Mouse (Mus musculus): Measurements from ENCODE around the gene Immp2l. TPM values are rescaled to one million over a fixed set of nuclear protein-coding genes. Genes with fewer than 3 reads are reported as not detected.
A peak's percentile ranks its signal among the peaks of the same experiment; 100 is the strongest.

The Immp2l gene
- polyA plus RNA-seq, 1 experiment from 2014 or later: 8.5 TPM

- Histone ChIP-seq H3K27ac (replicated peaks) (no peak overlapping the region), H3K4me1 (replicated peaks) (no peaks in the 10 kb centered on the region), H3K9me3 (no peaks in the 10 kb centered on the region), H3K4me3 (no peak overlapping the region), H3K27me3 (no peaks in the 10 kb centered on the region), H3K9ac (no peak overlapping the region), H3K36me3 (no peaks in the 10 kb centered on the region), H3K4me2 (no peak overlapping the region)
- ATAC-seq (ENCODE audit: low read depth): no peak
Measured at GRCm38 (mm10) chr12:41416635-41417034, 392.7 kb downstream of the Immp2l start.

DNA sequence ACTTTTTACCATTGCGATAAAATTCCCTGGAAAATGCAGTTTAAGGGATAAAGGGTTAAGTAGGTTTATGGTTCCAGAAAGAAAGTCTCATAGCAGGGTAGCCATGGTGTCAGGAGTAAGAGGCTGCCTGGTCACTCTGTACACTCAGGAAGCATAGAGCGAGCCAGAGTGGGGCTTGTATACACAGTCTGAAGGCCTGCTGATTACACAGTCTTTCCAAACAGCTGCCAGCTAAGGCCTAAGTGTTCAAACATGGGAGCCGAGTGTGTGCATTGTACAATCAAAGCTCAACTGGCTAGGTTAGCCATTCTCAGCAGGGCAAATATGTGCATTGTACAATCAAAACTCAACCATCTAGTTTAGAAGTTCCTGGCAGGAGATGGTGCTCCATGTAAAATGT, 393.2 kb downstream of the Immp2l start:
- ATAC-seq (ENCODE audit: low read depth): no peak
- Histone ChIP-seq H3K9me3 (no peaks in the 10 kb centered on the region), H3K9ac (no peak overlapping the region), H3K27ac (replicated peaks) (no peak overlapping the region), H3K4me2 (no peak overlapping the region), H3K27me3 (no peaks in the 10 kb centered on the region), H3K36me3 (no peaks in the 10 kb centered on the region), H3K4me3 (no peak overlapping the region), H3K4me1 (replicated peaks) (no peaks in the 10 kb centered on the region)
- 74% methylated on average over 3 of the region's 3 CpGs for WGBS

GRCm38 (mm10) chr12:41417961-41418360, 394.1 kb downstream of the Immp2l start:
- 78% methylated on average over 4 of the region's 4 CpGs for WGBS
- H3K4me2 ChIP-seq: no peak overlapping the region
- no peak for ATAC-seq (ENCODE audit: low read depth)

DNA sequence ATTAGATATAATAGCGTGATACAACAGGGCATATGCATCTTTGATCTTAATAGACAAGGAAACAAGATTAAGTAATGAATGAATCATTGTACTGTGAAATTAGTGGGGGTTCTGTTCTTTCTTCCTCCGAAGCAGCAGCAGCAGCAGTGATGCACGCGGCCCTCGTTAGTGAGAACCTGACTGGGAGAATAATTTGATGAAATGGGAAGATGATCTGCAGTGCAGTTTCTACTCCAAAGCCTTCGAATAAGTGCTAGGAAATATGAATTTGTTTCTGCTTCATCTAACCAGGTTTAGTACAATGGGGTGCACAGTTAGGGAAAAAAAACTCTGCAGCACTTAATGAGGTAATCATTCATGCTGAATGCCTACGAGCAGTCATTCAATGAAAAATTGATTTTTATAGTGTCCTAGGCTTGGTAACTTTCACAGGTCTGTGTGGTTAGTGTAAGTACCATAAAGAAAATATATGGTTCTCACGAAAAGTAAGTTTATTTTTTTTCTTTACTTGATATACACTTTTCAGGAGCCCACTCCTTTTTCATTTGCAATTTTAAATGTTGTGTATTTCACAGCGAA, 401.3 kb downstream of the Immp2l start:
- ATAC-seq (ENCODE audit: low read depth): no peak; the same call in 1 of the 2 replicates
- no peaks in the 10 kb centered on the region for H3K36me3 ChIP-seq
- no peaks in the 10 kb centered on the region for H3K9me3 ChIP-seq
- peaks cover 11% of the 10 kb centered on the region for H3K4me1 ChIP-seq (replicated peaks)
- WGBS: 46% methylated on average over 9 of the region's 9 CpGs
- H3K4me3 ChIP-seq: no peak overlapping the region
- no peaks in the 10 kb centered on the region for H3K27me3 ChIP-seq
- H3K9ac ChIP-seq: no peak overlapping the region
- H3K27ac ChIP-seq (replicated peaks): no peak overlapping the region
- H3K4me2 ChIP-seq: no peak overlapping the region

More at GRCm38 (mm10) chr12:41417961-41418360, 394.1 kb downstream of the Immp2l start:
- no peaks in the 10 kb centered on the region for H3K36me3 ChIP-seq
- H3K27ac ChIP-seq (replicated peaks): no peak overlapping the region
- H3K9ac ChIP-seq: no peak overlapping the region
- no peaks in the 10 kb centered on the region for H3K9me3 ChIP-seq
- no peaks in the 10 kb centered on the region for H3K27me3 ChIP-seq
- no peaks in the 10 kb centered on the region for H3K4me1 ChIP-seq (replicated peaks)
- H3K4me3 ChIP-seq: no peak overlapping the region

DNA sequence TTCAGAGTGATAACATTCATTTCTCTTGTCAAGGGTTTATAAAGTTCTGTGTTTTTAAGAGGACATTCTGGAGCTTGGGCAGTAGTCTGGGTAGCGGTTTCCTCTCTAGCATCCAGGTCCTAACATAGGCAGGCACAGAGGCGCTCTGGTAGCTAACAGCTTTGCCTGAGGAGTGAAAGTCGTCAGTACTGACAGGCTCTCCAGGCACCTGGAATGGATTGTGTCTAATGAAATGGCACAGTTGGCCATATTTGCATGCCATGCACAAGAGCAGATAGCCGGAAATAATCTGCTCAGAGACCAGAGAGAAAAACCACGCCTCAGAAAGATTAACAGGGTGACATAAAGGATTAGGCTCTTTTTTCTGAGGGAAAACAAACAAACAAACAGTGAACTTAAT, 403.6 kb downstream of the Immp2l start:
- 46% methylated on average over 5 of the region's 5 CpGs for WGBS

GRCm38 (mm10) chr12:41428806-41429205, 404.9 kb downstream of the Immp2l start:
- no peak overlapping the region for H3K9ac ChIP-seq
- ATAC-seq (ENCODE audit: low read depth): no peak
- H3K27me3 ChIP-seq: no peaks in the 10 kb centered on the region
- H3K4me1 ChIP-seq (replicated peaks): peaks cover 16% of the 10 kb centered on the region
- H3K27ac ChIP-seq (replicated peaks): no peak overlapping the region
- H3K9me3 ChIP-seq: no peaks in the 10 kb centered on the region
- no peaks in the 10 kb centered on the region for H3K36me3 ChIP-seq
- H3K4me3 ChIP-seq: no peak overlapping the region
- no peak overlapping the region for H3K4me2 ChIP-seq

More for the DNA sequence above, 403.6 kb downstream of the Immp2l start:
- Histone ChIP-seq H3K27me3 (no peaks in the 10 kb centered on the region), H3K27ac (replicated peaks) (no peak overlapping the region), H3K36me3 (no peaks in the 10 kb centered on the region), H3K9me3 (no peaks in the 10 kb centered on the region), H3K9ac (no peak overlapping the region), H3K4me3 (no peak overlapping the region), H3K4me1 (replicated peaks) (peaks cover 16% of the 10 kb centered on the region), H3K4me2 (no peak overlapping the region)
- ATAC-seq (ENCODE audit: low read depth): no peak

- Histone ChIP-seq H3K4me1 (replicated peaks) (peaks cover 5% of the 10 kb centered on the region), H3K9ac (no peak overlapping the region), H3K27ac (replicated peaks) (no peak overlapping the region), H3K9me3 (no peaks in the 10 kb centered on the region), H3K4me2 (no peak overlapping the region), H3K4me3 (no peak overlapping the region), H3K27me3 (no peaks in the 10 kb centered on the region), H3K36me3 (no peaks in the 10 kb centered on the region)
- ATAC-seq (ENCODE audit: low read depth): no peak
- WGBS: 78% methylated on average over 5 of the region's 5 CpGs
Measured at GRCm38 (mm10) chr12:41436206-41436985, 412.5 kb downstream of the Immp2l start.

- H3K4me1 ChIP-seq (replicated peaks): peaks cover 5% of the 10 kb centered on the region
- ATAC-seq (ENCODE audit: low read depth): peak; percentile 59; the same call in 1 of the 2 replicates
- H3K4me2 ChIP-seq: no peak overlapping the region
- H3K27ac ChIP-seq (replicated peaks): no peak overlapping the region
- 31% methylated on average over 4 of the region's 4 CpGs for WGBS
- H3K27me3 ChIP-seq: no peaks in the 10 kb centered on the region
- no peaks in the 10 kb centered on the region for H3K9me3 ChIP-seq
- H3K9ac ChIP-seq: no peak overlapping the region
- H3K36me3 ChIP-seq: no peaks in the 10 kb centered on the region
- H3K4me3 ChIP-seq: no peak overlapping the region
Measured at GRCm38 (mm10) chr12:41438446-41438845, 414.6 kb downstream of the Immp2l start.

GRCm38 (mm10) chr12:41468374-41468991, 444.6 kb downstream of the Immp2l start:
- WGBS: 90% methylated on average over 3 of the region's 3 CpGs
- Histone ChIP-seq H3K4me3 (no peak overlapping the region), H3K4me1 (replicated peaks) (peaks cover 21% of the 10 kb centered on the region), H3K27ac (replicated peaks) (no peak overlapping the region), H3K27me3 (no peaks in the 10 kb centered on the region), H3K9ac (no peak overlapping the region), H3K9me3 (no peaks in the 10 kb centered on the region), H3K36me3 (no peaks in the 10 kb centered on the region), H3K4me2 (no peak overlapping the region)
- no peak for ATAC-seq (ENCODE audit: low read depth)

- Histone ChIP-seq H3K4me2 (no peak overlapping the region), H3K4me1 (replicated peaks) (peaks cover 25% of the 10 kb centered on the region), H3K4me3 (no peak overlapping the region), H3K27ac (replicated peaks) (no peak overlapping the region), H3K9ac (no peak overlapping the region), H3K9me3 (no peaks in the 10 kb centered on the region), H3K27me3 (no peaks in the 10 kb centered on the region), H3K36me3 (no peaks in the 10 kb centered on the region)
- WGBS: 58% methylated on average over 6 of the region's 6 CpGs
- ATAC-seq (ENCODE audit: low read depth): no peak
Measured at GRCm38 (mm10) chr12:41469096-41469801, 445.4 kb downstream of the Immp2l start.

GRCm38 (mm10) chr12:41481486-41481885, 457.6 kb downstream of the Immp2l start:
- no peak overlapping the region for H3K9ac ChIP-seq
- peaks cover 31% of the 10 kb centered on the region for H3K4me1 ChIP-seq (replicated peaks)
- no peak for ATAC-seq (ENCODE audit: low read depth)
- 58% methylated on average over 2 of the region's 2 CpGs for WGBS
- no peaks in the 10 kb centered on the region for H3K36me3 ChIP-seq
- H3K27ac ChIP-seq (replicated peaks): no peak overlapping the region
- H3K4me3 ChIP-seq: no peak overlapping the region
- no peaks in the 10 kb centered on the region for H3K27me3 ChIP-seq
- H3K9me3 ChIP-seq: no peaks in the 10 kb centered on the region
- H3K4me2 ChIP-seq: peak overlapping the region; percentile 70

DNA sequence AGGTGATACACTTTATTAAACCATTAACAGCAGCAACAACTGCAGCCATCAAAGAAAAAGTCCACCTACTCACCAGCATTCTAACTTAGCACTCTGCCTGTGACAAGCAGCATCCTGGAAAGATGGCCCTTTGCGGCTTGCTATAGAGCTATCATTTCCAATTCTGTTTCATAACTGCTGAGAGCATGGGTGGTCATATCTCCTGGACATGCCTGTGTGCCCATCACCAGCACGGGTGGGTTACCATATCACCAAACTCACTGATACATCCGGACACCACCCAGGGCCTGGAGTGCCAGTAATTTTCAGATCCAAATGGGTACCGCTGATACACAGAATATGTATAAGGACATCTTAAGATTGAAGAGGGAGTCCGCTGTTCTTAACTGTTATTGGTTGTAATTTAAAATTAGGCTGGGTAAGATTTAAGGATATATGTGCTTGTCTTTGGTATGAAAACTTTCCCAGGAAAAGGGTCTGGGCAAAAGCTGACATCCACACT, 459.3 kb downstream of the Immp2l start:
- Histone ChIP-seq H3K4me1 (replicated peaks) (peaks cover 34% of the 10 kb centered on the region), H3K4me3 (peak overlapping the region; percentile 62), H3K4me2 (peak overlapping the region; percentile 70), H3K27ac (replicated peaks) (peak overlapping the region; percentile 97), H3K36me3 (no peaks in the 10 kb centered on the region), H3K9ac (peak overlapping the region; percentile 92), H3K27me3 (no peaks in the 10 kb centered on the region), H3K9me3 (no peaks in the 10 kb centered on the region)
- ATAC-seq (ENCODE audit: low read depth): no peak
- whole genome bisulfite sequencing: 71% methylated on average over 5 of the region's 5 CpGs

Data from neural tube, embryonic 13.5 days (tissue).